Mouse (Mus musculus) gastrocnemius, adult 2 months (tissue): ENCODE measurements around the gene Mrpl23. TPM values are rescaled to one million over a fixed set of nuclear protein-coding genes. Genes with fewer than 3 reads are reported as not detected.

Experiments used
- DNase-seq: peaks from one replicate; pipeline ENCODE4 v3.0.0; 2022
- H3K27ac ChIP-seq: fragments of 200-600 bp; 2 replicates; pipeline ENCODE4 v1.8.1; 2022; ENCODE audit warnings: mild to moderate bottlenecking
- H3K4me3 ChIP-seq: fragments of 200-600 bp; 2 replicates; pipeline ENCODE4 v1.8.1; 2022; ENCODE audit warnings: mild to moderate bottlenecking, moderate library complexity
- CTCF ChIP-seq: fragments of 200-600 bp; IDR thresholded peaks from 2 replicates; pipeline ENCODE4 v1.8.1; 2022; ENCODE audit warnings: antibody characterized with exemption, mild to moderate bottlenecking, moderate library complexity
- intact Hi-C: fragments of 180-260 bp; cut with DNase I; formaldehyde crosslinking; loops from one replicate; pipeline ENCODE4 v1.15.1; 2025
- microRNA-seq: library from miRNA; unstranded; fragments of <30 nt; microRNA quantifications from one replicate; pipeline ENCODE4 v1.2.0, GENCODE M21; 2021
- total RNA-seq, 2 experiments: library from RNA; stranded (reverse); gene quantifications; 2 replicates each; pipeline ENCODE4 v1.2.3; 2021

The Mrpl23 gene
- total RNA-seq, 2 experiments from 2014 or later = 0.89 to 1.4 TPM

DNA sequence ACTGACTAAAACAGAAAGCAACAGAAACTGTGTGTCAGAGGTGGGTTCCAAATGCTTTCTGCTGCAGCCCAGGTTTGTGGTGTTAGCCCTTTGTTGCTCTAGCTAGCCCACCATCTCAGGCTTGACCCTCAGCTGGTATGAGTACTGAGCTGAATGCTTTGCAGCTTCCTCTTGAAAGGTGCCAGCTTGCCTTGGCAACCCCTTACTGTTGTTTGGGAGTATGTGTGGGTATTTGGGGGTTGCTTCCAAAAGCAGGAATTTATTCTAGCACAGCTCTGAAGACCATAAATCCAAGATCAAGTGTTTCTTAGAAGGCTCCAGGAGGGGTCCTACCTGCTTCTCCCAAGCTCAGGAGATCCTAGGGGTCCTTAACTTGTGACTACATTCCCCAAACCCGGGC is 52.4 kb downstream of the Mrpl23 start:
- no peak for DNase-seq
- intact Hi-C loops = loop anchor here (5.0 kb wide), 4 partner anchors 63 to 268 kb away; no protein-coding TSS in a partner anchor
- no peak for TF ChIP-seq CTCF
- Histone ChIP-seq H3K27ac (no peak overlapping the region), H3K4me3 (no peak overlapping the region)

DNA sequence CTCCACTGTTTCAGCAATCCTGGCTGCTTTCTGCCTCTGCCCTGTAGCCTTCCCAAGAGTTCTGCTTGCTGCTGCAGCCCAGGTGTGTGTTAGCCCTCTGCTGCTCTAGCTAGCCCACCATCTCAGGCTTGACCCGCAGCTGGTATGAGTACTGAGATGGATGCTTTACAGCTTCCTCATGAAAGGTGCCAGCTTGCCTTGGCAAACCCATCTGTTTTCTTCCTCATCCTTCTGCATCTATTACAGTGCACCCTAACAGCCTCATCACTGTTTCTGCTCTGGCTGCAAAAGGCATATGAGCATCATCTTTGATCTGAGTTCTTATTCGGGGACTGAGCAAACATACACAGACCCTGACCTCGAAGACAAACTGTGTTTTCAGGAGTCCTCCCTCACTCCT is 53.4 kb downstream of the Mrpl23 start:
- TF ChIP-seq CTCF = no peak
- intact Hi-C loops = no loop called here
- DNase-seq = no peak
- no peak overlapping the region for H3K27ac ChIP-seq
- no peak overlapping the region for H3K4me3 ChIP-seq

DNA sequence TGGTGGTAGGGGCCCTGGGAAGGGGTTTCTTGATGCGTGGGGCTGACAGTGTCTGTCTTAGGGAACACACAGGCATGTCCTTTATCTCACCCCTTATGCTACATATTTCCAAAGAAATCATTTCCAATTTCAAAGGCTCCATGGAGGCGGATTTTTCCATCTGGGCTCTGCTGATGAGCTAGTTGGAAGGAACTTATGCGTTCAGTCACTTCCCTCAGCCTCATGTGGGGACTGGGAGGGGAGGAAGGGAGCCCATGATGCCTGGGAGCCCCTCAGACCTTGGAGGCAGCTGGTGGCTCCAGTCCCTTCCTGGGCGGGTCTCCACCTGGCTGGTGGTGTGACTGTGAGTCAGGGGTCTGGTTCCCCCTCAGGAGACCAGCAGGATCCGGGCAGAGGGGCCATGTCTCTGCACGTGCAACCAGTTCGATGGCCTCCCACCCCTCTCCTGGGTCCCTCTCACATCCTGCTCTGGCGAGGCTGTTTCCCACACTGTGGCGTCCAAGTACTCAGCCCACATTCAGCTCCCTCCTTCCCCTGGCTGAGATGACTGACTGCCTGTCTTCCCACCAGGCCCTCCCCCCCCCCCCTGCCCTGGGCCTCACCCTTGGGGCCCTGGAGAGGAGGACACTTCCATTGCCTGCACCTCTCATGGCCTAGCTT is 55.9 kb downstream of the Mrpl23 start:
- DNase-seq = no peak
- Histone ChIP-seq H3K4me3 (no peak overlapping the region), H3K27ac (no peak overlapping the region)
- no peak for TF ChIP-seq CTCF
- intact Hi-C loops = no loop called here

Small RNA genes lying within 50 kb of the gene (microRNA-seq; reads per million reads assigned to microRNA genes)
- gene Mir675 = 36.8 reads per million, percentile 27 among the genes with 10 or more reads in this experiment

Other genes with a start within 250 kb of the Mrpl23 start
- gene Krtap5-1, start 235.6 kb upstream of the Mrpl23 start, total RNA-seq = not detected
- gene Krtap5-4, start 229.1 kb upstream of the Mrpl23 start, total RNA-seq = not detected
- gene Ifitm10, start 158.9 kb upstream of the Mrpl23 start, total RNA-seq = 1 to 10 TPM; 3.0 to 4.1 TPM
- 1 to 10 TPM; 1.5 to 1.8 TPM for gene Gm49369, start 150.0 kb upstream of the Mrpl23 start, total RNA-seq
- 100 to 1,000 TPM; 411 to 467 TPM for gene Ctsd, start 144.6 kb upstream of the Mrpl23 start, total RNA-seq
- gene Syt8, start 97.8 kb upstream of the Mrpl23 start, total RNA-seq = not detected
- gene Tnni2, start 90.9 kb upstream of the Mrpl23 start, total RNA-seq = over 10,000 TPM; 15,929 to 19,962 TPM
- gene Lsp1, start 71.9 kb upstream of the Mrpl23 start, total RNA-seq = 10 to 100 TPM; 25.8 to 47.3 TPM
- over 10,000 TPM; 28,899 to 38,022 TPM for gene Tnnt3, start 33.9 kb upstream of the Mrpl23 start, total RNA-seq
- 10 to 100 TPM; 26.1 to 32.7 TPM for gene Igf2, start 134.1 kb downstream of the Mrpl23 start, total RNA-seq
- gene Gm49394, start 137.3 kb downstream of the Mrpl23 start, total RNA-seq = not detected
- gene Ins2, start 210.7 kb downstream of the Mrpl23 start, total RNA-seq = not detected